Mouse (Mus musculus) small intestine, adult 2 months (tissue): ENCODE measurements around the gene Bbs9. TPM values are rescaled to one million over a fixed set of nuclear protein-coding genes. Genes with fewer than 3 reads are reported as not detected.
"Not testable (repeated sequence)": the region's sequence is repeated elsewhere in the genome, so short reads cannot be mapped to it uniquely, and the experiment has no call there.

ENCODE experiments used
- H3K27ac ChIP-seq: fragments of 200-500 bp; 2 replicates; pipeline ENCODE4 v1.5.1; 2012; ENCODE audit warnings: low read depth, low read length, control low read depth, inconsistent platforms; ENCODE audit not compliant: insufficient read depth
- H3K27me3 ChIP-seq: fragments of 200-500 bp; 2 replicates; pipeline ENCODE4 v1.6.1; 2012; ENCODE audit warnings: mild to moderate bottlenecking, moderate library complexity, low read length, inconsistent platforms; ENCODE audit not compliant: control insufficient read depth, insufficient read depth
- H3K36me3 ChIP-seq: fragments of 200-500 bp; 2 replicates; pipeline ENCODE4 v1.6.1; 2012; ENCODE audit warnings: mild to moderate bottlenecking, low read length, control low read depth, inconsistent platforms; ENCODE audit not compliant: control insufficient read depth, insufficient read depth
- H3K4me1 ChIP-seq: fragments of 200-500 bp; 2 replicates; pipeline ENCODE4 v1.6.1; 2012; ENCODE audit warnings: low read length, inconsistent platforms, mixed read lengths; ENCODE audit not compliant: control insufficient read depth, insufficient read depth, insufficient read length
- H3K4me3 ChIP-seq: fragments of 200-500 bp; 2 replicates; pipeline ENCODE4 v1.5.1; 2012; ENCODE audit warnings: low read depth, mild to moderate bottlenecking, control low read depth, inconsistent platforms, low read length, moderate library complexity
- CTCF ChIP-seq: fragments of 200-500 bp; IDR thresholded peaks from 2 replicates; pipeline ENCODE4 v1.5.1; 2012; ENCODE audit warnings: low read depth, mild to moderate bottlenecking, control low read depth, inconsistent platforms, low read length, moderate library complexity, mixed read lengths; ENCODE audit not compliant: insufficient replicate concordance, insufficient read length; ENCODE audit errors: extremely low read depth
- POLR2A ChIP-seq: fragments of 200-500 bp; IDR thresholded peaks from 2 replicates; pipeline ENCODE4 v1.6.1; 2012; ENCODE audit warnings: low read depth, mild to moderate bottlenecking, control low read depth, inconsistent platforms, low read length, moderate library complexity
- WGBS: fragments of 180-500 bp; shearing (Covaris S2); methylation state at CpG from one replicate; pipeline ENCODE4 v1.1.7; 2018; 5-methylcytosine and 5-hydroxymethylcytosine counted together
- polyA plus RNA-seq: library from polyadenylated mRNA; depleted of rRNA; stranded (reverse); fragments of >200 nt; gene quantifications from 2 replicates; pipeline ENCODE4 v1.2.3, GENCODE M21; 2012

The Bbs9 gene
- polyA plus RNA-seq, 1 experiment: 5.4 TPM

- Histone ChIP-seq H3K4me1 (0 out of 2 replicates have a peak, but pooled peaks cover 2% of the 10 kb centered on the region), H3K4me3 (no peak overlapping the region), H3K27ac (no peak overlapping the region), H3K27me3 (no peaks in the 10 kb centered on the region), H3K36me3 (no peaks in the 10 kb centered on the region)
- TF ChIP-seq POLR2A (no peak), CTCF (peak; percentile 60; the same call in 1 of the 2 replicates)
- 29% methylated on average over 19 of the region's 19 CpGs for WGBS
Observed at GRCm38 (mm10) chr9:22708970-22709726, 233.6 kb downstream of the Bbs9 start.

GRCm38 (mm10) chr9:22710032-22710431 is 234.5 kb downstream of the Bbs9 start:
- H3K4me1 ChIP-seq: 0 out of 2 replicates have a peak, but pooled peaks cover 2% of the 10 kb centered on the region
- no peak overlapping the region for H3K27ac ChIP-seq
- no peak overlapping the region for H3K4me3 ChIP-seq
- H3K36me3 ChIP-seq: no peaks in the 10 kb centered on the region
- WGBS: 61% methylated on average over 7 of the region's 7 CpGs
- H3K27me3 ChIP-seq: no peaks in the 10 kb centered on the region
- TF ChIP-seq POLR2A (no peak), CTCF (no peak)

- Histone ChIP-seq H3K27ac (no peak overlapping the region), H3K4me1 (0 out of 2 replicates have a peak, but pooled peaks cover 2% of the 10 kb centered on the region), H3K4me3 (no peak overlapping the region), H3K27me3 (no peaks in the 10 kb centered on the region), H3K36me3 (no peaks in the 10 kb centered on the region)
- 85% methylated on average over 2 of the region's 2 CpGs for WGBS
- TF ChIP-seq CTCF (no peak), POLR2A (no peak)
Observed at GRCm38 (mm10) chr9:22711339-22711738, 235.8 kb downstream of the Bbs9 start.

GRCm38 (mm10) chr9:22712743-22713142 is 237.2 kb downstream of the Bbs9 start:
- H3K27ac ChIP-seq: no peak overlapping the region
- H3K36me3 ChIP-seq: no peaks in the 10 kb centered on the region
- H3K4me3 ChIP-seq: no peak overlapping the region
- TF ChIP-seq CTCF: no peak
- no peak for TF ChIP-seq POLR2A
- H3K27me3 ChIP-seq: no peaks in the 10 kb centered on the region
- H3K4me1 ChIP-seq: 0 out of 2 replicates have a peak, but pooled peaks cover 2% of the 10 kb centered on the region
- 43% methylated on average over 3 of the region's 3 CpGs for WGBS

- TF ChIP-seq CTCF: peak; percentile 39; the same call in 1 of the 2 replicates
- not testable (repeated sequence) for H3K36me3 ChIP-seq, H3K27me3 ChIP-seq, H3K4me1 ChIP-seq, H3K4me3 ChIP-seq, H3K27ac ChIP-seq
- 47% methylated on average over 4 of the region's 4 CpGs for WGBS
Observed at GRCm38 (mm10) chr9:22713286-22713685, 237.8 kb downstream of the Bbs9 start.

GRCm38 (mm10) chr9:22717583-22717982 is 242.1 kb downstream of the Bbs9 start:
- Histone ChIP-seq H3K36me3 (no peaks in the 10 kb centered on the region), H3K4me3 (no peak overlapping the region), H3K27ac (no peak overlapping the region), H3K27me3 (no peaks in the 10 kb centered on the region), H3K4me1 (peaks cover 2% of the 10 kb centered on the region; the same call in 1 of the 2 replicates)
- WGBS: 81% methylated on average over 4 of the region's 4 CpGs
- TF ChIP-seq POLR2A (no peak), CTCF (no peak)

- H3K27ac ChIP-seq: no peak overlapping the region
- no peak overlapping the region for H3K4me3 ChIP-seq
- WGBS: 26% methylated on average over 8 of the region's 8 CpGs
- no peaks in the 10 kb centered on the region for H3K36me3 ChIP-seq
- peaks cover 2% of the 10 kb centered on the region; the same call in 1 of the 2 replicates for H3K4me1 ChIP-seq
- no peak for TF ChIP-seq POLR2A
- no peak for TF ChIP-seq CTCF
- no peaks in the 10 kb centered on the region for H3K27me3 ChIP-seq
Observed at GRCm38 (mm10) chr9:22718174-22718823, 242.8 kb downstream of the Bbs9 start.
